Mouse (Mus musculus) olfactory bulb, adult 2 months (tissue): ENCODE measurements around the gene Kifc5b.

ENCODE experiments used
- CTCF ChIP-seq: fragments of 200-500 bp; IDR thresholded peaks from 2 replicates; pipeline ENCODE4 v1.5.1; 2012; ENCODE audit warnings: low read depth, mild to moderate bottlenecking, low read length, moderate library complexity; ENCODE audit not compliant: insufficient read depth
- POLR2A ChIP-seq: fragments of 200-500 bp; IDR thresholded peaks from 2 replicates; pipeline ENCODE4 v1.6.1; 2012; ENCODE audit warnings: mild to moderate bottlenecking, low read depth, low read length, moderate library complexity; ENCODE audit not compliant: insufficient read depth

DNA sequence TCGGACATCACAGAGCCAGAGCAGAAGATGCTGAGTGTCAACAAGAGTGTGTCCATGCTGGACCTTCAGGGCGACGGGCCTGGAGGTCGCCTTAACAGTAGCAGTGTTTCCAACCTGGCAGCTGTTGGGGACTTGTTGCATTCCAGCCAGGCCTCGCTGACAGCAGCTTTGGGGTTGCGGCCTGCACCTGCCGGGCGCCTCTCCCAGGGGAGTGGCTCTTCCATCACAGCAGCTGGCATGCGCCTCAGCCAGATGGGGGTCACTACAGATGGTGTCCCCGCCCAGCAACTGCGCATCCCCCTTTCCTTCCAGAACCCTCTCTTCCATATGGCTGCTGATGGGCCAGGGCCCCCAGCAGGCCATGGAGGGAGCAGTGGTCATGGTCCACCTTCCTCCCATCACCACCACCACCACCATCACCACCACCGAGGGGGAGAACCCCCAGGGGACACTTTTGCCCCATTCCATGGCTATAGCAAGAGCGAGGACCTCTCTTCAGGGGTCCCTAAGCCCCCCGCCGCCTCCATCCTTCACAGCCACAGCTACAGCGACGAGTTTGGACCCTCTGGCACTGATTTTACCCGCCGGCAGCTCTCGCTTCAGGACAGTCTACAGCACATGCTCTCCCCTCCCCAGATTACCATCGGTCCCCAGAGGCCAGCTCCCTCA, 44.8 kb downstream of the Kifc5b start:
- no peak for TF ChIP-seq CTCF
- TF ChIP-seq POLR2A: no peak
